Mouse (Mus musculus) NIH3T3 (cell line): ENCODE measurements at regions not wholly inside any gene's neighbourhood (a gene's known extent, or its start where the extent isn't known, plus 50 kb on each side); places are given as distances from the start of the nearest gene placed in this dataset.

Experiments
- DNase-seq: peaks from one replicate; pipeline ENCODE4 v3.0.0-alpha.2; 2012; ENCODE audit warnings: low read depth

DNA sequence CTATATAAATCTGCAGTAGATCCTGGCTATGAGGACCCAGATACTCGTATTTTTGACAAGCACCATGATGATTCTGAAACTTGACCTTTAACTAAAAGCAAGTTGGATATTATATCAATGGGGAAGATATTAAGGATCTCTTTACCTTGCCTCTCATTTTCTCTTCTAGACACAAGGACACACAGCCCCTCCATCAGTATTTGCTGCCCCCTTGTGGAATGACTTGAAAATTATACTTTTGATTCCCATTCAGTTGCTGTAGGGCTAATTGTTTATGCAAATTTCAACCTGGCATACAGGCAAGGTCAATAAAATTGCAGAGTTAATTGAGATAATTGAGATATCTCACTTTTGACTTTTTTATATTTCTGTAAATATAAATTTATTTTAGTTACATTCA, 375.5 kb downstream of the Nap1l3 start:
- DNase-seq = peak; percentile 1
